Mouse (Mus musculus): ENCODE data around the gene Cdc27. TPM values are rescaled to one million over a fixed set of nuclear protein-coding genes. Genes with fewer than 3 reads are reported as not detected.
"Not testable (repeated sequence)": the region's sequence is repeated elsewhere in the genome, so short reads cannot be mapped to it uniquely, and the experiment has no call there.

Cdc27 gene
- polyA plus RNA-seq, 1 experiment from 2014 or later = 54.4 TPM

- H3K36me3 ChIP-seq (replicated peaks) = no peaks in the 10 kb centered on the region
- H3K9me3 ChIP-seq = no peaks in the 10 kb centered on the region
- no peak overlapping the region for H3K27ac ChIP-seq
- H3K4me1 ChIP-seq = peaks cover 9% of the 10 kb centered on the region
- H3K4me3 ChIP-seq = no peak overlapping the region
- no peaks in the 10 kb centered on the region for H3K27me3 ChIP-seq (ENCODE audit: poor library complexity, severe bottlenecking)
- WGBS = 94% methylated on average over 5 of the region's 5 CpGs
- no peak for DNase-seq (ENCODE audit: extremely low spot score, low spot score)
Observed at GRCm38 (mm10) chr11:104580606-104581005, 30.2 kb upstream of the Cdc27 start.

- Histone ChIP-seq H3K36me3 (replicated peaks) (no peaks in the 10 kb centered on the region), H3K27me3 (ENCODE audit: poor library complexity, severe bottlenecking) (no peaks in the 10 kb centered on the region), H3K9me3 (no peaks in the 10 kb centered on the region), H3K27ac (no peak overlapping the region), H3K4me3 (no peak overlapping the region), H3K4me1 (peaks cover 9% of the 10 kb centered on the region)
- WGBS = 87% methylated on average over 6 of the region's 6 CpGs
- DNase-seq (ENCODE audit: extremely low spot score, low spot score) = no peak
Observed at GRCm38 (mm10) chr11:104580091-104580490, 29.7 kb upstream of the Cdc27 start.

GRCm38 (mm10) chr11:104579575-104579974 lies 29.2 kb upstream of the Cdc27 start:
- H3K27me3 ChIP-seq (ENCODE audit: poor library complexity, severe bottlenecking) = no peaks in the 10 kb centered on the region
- H3K9me3 ChIP-seq = no peaks in the 10 kb centered on the region
- H3K4me3 ChIP-seq = no peak overlapping the region
- no peak for DNase-seq (ENCODE audit: extremely low spot score, low spot score)
- no peaks in the 10 kb centered on the region for H3K36me3 ChIP-seq (replicated peaks)
- 94% methylated on average over 8 of the region's 8 CpGs for WGBS
- H3K4me1 ChIP-seq = peaks cover 9% of the 10 kb centered on the region
- H3K27ac ChIP-seq = no peak overlapping the region

- H3K36me3 ChIP-seq (replicated peaks) = no peaks in the 10 kb centered on the region
- no peak overlapping the region for H3K4me3 ChIP-seq
- no peaks in the 10 kb centered on the region for H3K9me3 ChIP-seq
- WGBS = 91% methylated on average over 9 of the region's 9 CpGs
- peaks cover 9% of the 10 kb centered on the region for H3K4me1 ChIP-seq
- H3K27me3 ChIP-seq (ENCODE audit: poor library complexity, severe bottlenecking) = no peaks in the 10 kb centered on the region
- no peak for DNase-seq (ENCODE audit: extremely low spot score, low spot score)
- H3K27ac ChIP-seq = no peak overlapping the region
Observed at GRCm38 (mm10) chr11:104579084-104579483, 28.7 kb upstream of the Cdc27 start.

GRCm38 (mm10) chr11:104578074-104578473 lies 27.7 kb upstream of the Cdc27 start:
- DNase-seq (ENCODE audit: extremely low spot score, low spot score) = no peak
- no peaks in the 10 kb centered on the region for H3K27me3 ChIP-seq (ENCODE audit: poor library complexity, severe bottlenecking)
- no peak overlapping the region for H3K27ac ChIP-seq
- no peaks in the 10 kb centered on the region for H3K36me3 ChIP-seq (replicated peaks)
- H3K4me1 ChIP-seq = peaks cover 9% of the 10 kb centered on the region
- H3K9me3 ChIP-seq = no peaks in the 10 kb centered on the region
- 74% methylated on average over 5 of the region's 5 CpGs for WGBS
- no peak overlapping the region for H3K4me3 ChIP-seq

- peaks cover 7% of the 10 kb centered on the region for H3K27me3 ChIP-seq (ENCODE audit: poor library complexity, severe bottlenecking)
- no peaks in the 10 kb centered on the region for H3K9me3 ChIP-seq
- peaks cover 9% of the 10 kb centered on the region for H3K4me1 ChIP-seq
- no peak for DNase-seq (ENCODE audit: extremely low spot score, low spot score)
- no peaks in the 10 kb centered on the region for H3K36me3 ChIP-seq (replicated peaks)
- 48% methylated on average over 10 of the region's 10 CpGs for WGBS
- no peak overlapping the region for H3K4me3 ChIP-seq
- no peak overlapping the region for H3K27ac ChIP-seq
Observed at GRCm38 (mm10) chr11:104576772-104577612, 26.6 kb upstream of the Cdc27 start.

- Histone ChIP-seq H3K27me3 (ENCODE audit: poor library complexity, severe bottlenecking) (peaks cover 27% of the 10 kb centered on the region), H3K36me3 (replicated peaks) (no peaks in the 10 kb centered on the region), H3K4me3 (no peak overlapping the region), H3K4me1 (peaks cover 8% of the 10 kb centered on the region; the same call in 1 of the 2 replicates), H3K9me3 (no peaks in the 10 kb centered on the region; the same call in 1 of the 2 replicates), H3K27ac (no peak overlapping the region)
- DNase-seq (ENCODE audit: extremely low spot score, low spot score) = no peak
- 80% methylated on average over 2 of the region's 2 CpGs for WGBS
Observed at GRCm38 (mm10) chr11:104572566-104572965, 22.1 kb upstream of the Cdc27 start.

GRCm38 (mm10) chr11:104572091-104572490 lies 21.7 kb upstream of the Cdc27 start:
- DNase-seq (ENCODE audit: extremely low spot score, low spot score) = no peak
- no peak overlapping the region for H3K27ac ChIP-seq
- no peak overlapping the region for H3K4me3 ChIP-seq
- H3K9me3 ChIP-seq = no peaks in the 10 kb centered on the region; the same call in 1 of the 2 replicates
- no peaks in the 10 kb centered on the region for H3K36me3 ChIP-seq (replicated peaks)
- peaks cover 27% of the 10 kb centered on the region for H3K27me3 ChIP-seq (ENCODE audit: poor library complexity, severe bottlenecking)
- peaks cover 4% of the 10 kb centered on the region; the same call in 1 of the 2 replicates for H3K4me1 ChIP-seq
- WGBS = 62% methylated on average over 7 of the region's 7 CpGs

- not testable (repeated sequence) for H3K36me3 ChIP-seq (replicated peaks); H3K27ac ChIP-seq; H3K4me1 ChIP-seq; H3K9me3 ChIP-seq
- peaks cover 27% of the 10 kb centered on the region for H3K27me3 ChIP-seq (ENCODE audit: poor library complexity, severe bottlenecking)
- peak overlapping the region; percentile 47 for H3K4me3 ChIP-seq
- WGBS = 4% methylated on average over 28 of the region's 28 CpGs
- DNase-seq (ENCODE audit: extremely low spot score, low spot score) = peak; percentile 25
Observed at GRCm38 (mm10) chr11:104571373-104571772, 21.0 kb upstream of the Cdc27 start.

- WGBS = 85% methylated on average over 8 of the region's 8 CpGs
- not testable (repeated sequence) for H3K36me3 ChIP-seq (replicated peaks); H3K9me3 ChIP-seq; H3K4me3 ChIP-seq; H3K27ac ChIP-seq; H3K4me1 ChIP-seq; DNase-seq (ENCODE audit: extremely low spot score, low spot score)
- peaks cover 27% of the 10 kb centered on the region for H3K27me3 ChIP-seq (ENCODE audit: poor library complexity, severe bottlenecking)
Observed at GRCm38 (mm10) chr11:104570515-104570914, 20.1 kb upstream of the Cdc27 start.

- 95% methylated on average over 4 of the region's 4 CpGs for WGBS
- H3K27ac ChIP-seq = no peak overlapping the region
- H3K27me3 ChIP-seq (ENCODE audit: poor library complexity, severe bottlenecking) = peaks cover 27% of the 10 kb centered on the region
- no peak for DNase-seq (ENCODE audit: extremely low spot score, low spot score)
- no peak overlapping the region for H3K4me3 ChIP-seq
- H3K36me3 ChIP-seq (replicated peaks) = no peaks in the 10 kb centered on the region
- no peaks in the 10 kb centered on the region; the same call in 1 of the 2 replicates for H3K9me3 ChIP-seq
- peaks cover 3% of the 10 kb centered on the region; the same call in 1 of the 2 replicates for H3K4me1 ChIP-seq
Observed at GRCm38 (mm10) chr11:104568326-104568725, 17.9 kb upstream of the Cdc27 start.

- Histone ChIP-seq H3K4me3 (no peak overlapping the region), H3K36me3 (replicated peaks) (no peaks in the 10 kb centered on the region), H3K27me3 (ENCODE audit: poor library complexity, severe bottlenecking) (peaks cover 27% of the 10 kb centered on the region), H3K9me3 (no peaks in the 10 kb centered on the region; the same call in 1 of the 2 replicates), H3K4me1 (peaks cover 3% of the 10 kb centered on the region; the same call in 1 of the 2 replicates), H3K27ac (no peak overlapping the region)
- 92% methylated on average over 9 of the region's 9 CpGs for WGBS
- no peak for DNase-seq (ENCODE audit: extremely low spot score, low spot score)
Observed at GRCm38 (mm10) chr11:104567736-104568135, 17.3 kb upstream of the Cdc27 start.

GRCm38 (mm10) chr11:104566796-104567195 lies 16.4 kb upstream of the Cdc27 start:
- Histone ChIP-seq H3K4me1 (peaks cover 3% of the 10 kb centered on the region; the same call in 1 of the 2 replicates), H3K36me3 (replicated peaks) (no peaks in the 10 kb centered on the region), H3K4me3 (no peak overlapping the region), H3K27me3 (ENCODE audit: poor library complexity, severe bottlenecking) (peaks cover 19% of the 10 kb centered on the region), H3K27ac (no peak overlapping the region), H3K9me3 (no peaks in the 10 kb centered on the region; the same call in 1 of the 2 replicates)
- 82% methylated on average over 2 of the region's 2 CpGs for WGBS
- no peak for DNase-seq (ENCODE audit: extremely low spot score, low spot score)
